In genomic region chr4:126108061-126108740, GRCm38 (mm10) we compare ENCODE assay signal across 8 mouse cellular contexts. TPM values are rescaled to one million over a fixed set of nuclear protein-coding genes. Genes with fewer than 3 reads are reported as not detected.
DNase-seq lines count a peak whose midpoint lies in the region; ATAC-seq and TF ChIP-seq lines count a peak whose summit lies in the region.

No protein-coding gene starts in this region.

- WGBS in cerebellum, adult 2 months = 27% methylated on average over 8 of the region's 8 CpGs
- WGBS in lung, postnatal 0 days = 59% methylated on average over 8 of the region's 8 CpGs
- WGBS in neural tube, embryonic 15.5 days = 61% methylated on average over 8 of the region's 8 CpGs

- H3K9me3 ChIP-seq in lung, postnatal 0 days (ENCODE audit: low read length) = no peaks in the 10 kb centered on the region
- no peaks in the 10 kb centered on the region for H3K9me3 ChIP-seq in neural tube, embryonic 15.5 days (replicated peaks)

- H3K9ac ChIP-seq in lung, postnatal 0 days (replicated peaks; ENCODE audit: low read depth) = no peak overlapping the region
- no peak overlapping the region for H3K9ac ChIP-seq in neural tube, embryonic 15.5 days (replicated peaks)

- no peak for ATAC-seq in lung, postnatal 0 days
- ATAC-seq in neural tube, embryonic 15.5 days (ENCODE audit: low FRiP score) = no peak

- peaks cover 59% of the 10 kb centered on the region for H3K4me1 ChIP-seq in cerebellum, adult 2 months (ENCODE audit: control insufficient read depth, insufficient read depth, low read length)
- peaks cover 41% of the 10 kb centered on the region; the same call in 1 of the 2 replicates for H3K4me1 ChIP-seq in lung, postnatal 0 days (ENCODE audit: insufficient read depth, low read depth, low read length)
- peaks cover 82% of the 10 kb centered on the region for H3K4me1 ChIP-seq in neural tube, embryonic 15.5 days

- TF ChIP-seq CTCF in cerebellum, adult 2 months (IDR thresholded peaks at IDR 0.05; ENCODE audit: borderline replicate concordance, insufficient read depth, low read depth, low read length) = no peak
- no peak for TF ChIP-seq CTCF in lung, postnatal 0 days (IDR thresholded peaks at IDR 0.05)

- H3K4me3 ChIP-seq in cerebellum, adult 2 months (replicated peaks; ENCODE audit: insufficient read depth, low read depth, low read length) = no peak overlapping the region
- H3K4me3 ChIP-seq in lung, postnatal 0 days (ENCODE audit: low read depth, low read length) = no peak overlapping the region
- no peak overlapping the region for H3K4me3 ChIP-seq in neural tube, embryonic 15.5 days (replicated peaks)

- DNase-seq in cerebellum, adult 2 months = peak in 1 of 2 experiments; percentile 21
- no peak for DNase-seq in cerebellum, postnatal 14 days
- no peak for DNase-seq in lung, postnatal 0 days (ENCODE audit: low spot score)
- no peak for DNase-seq in lung, postnatal 14 days
- peak; percentile 87 for DNase-seq in kidney, adult 18-20 months
- no peak for DNase-seq in frontal cortex, postnatal 36 days (ENCODE audit: low spot score in 2 of 2)
- no peak for DNase-seq in natural killer cell, adult 2 months (ENCODE audit: low spot score in 2 of 2)

- H3K27ac ChIP-seq in cerebellum, adult 2 months (ENCODE audit: insufficient read depth, low read length) = peak overlapping the region; percentile 49
- H3K27ac ChIP-seq in lung, postnatal 0 days (ENCODE audit: low read length) = 0 out of 2 replicates have a peak overlapping the region, but pooled peaks have one; percentile 7
- peak overlapping the region; percentile 60 for H3K27ac ChIP-seq in neural tube, embryonic 15.5 days (replicated peaks)

- TF ChIP-seq POLR2A in cerebellum, adult 2 months (IDR thresholded peaks at IDR 0.05; ENCODE audit: borderline replicate concordance, insufficient read depth, low read length) = no peak

- H3K4me2 ChIP-seq in lung, postnatal 0 days (replicated peaks; ENCODE audit: low read depth, low read length) = no peak overlapping the region
- H3K4me2 ChIP-seq in neural tube, embryonic 15.5 days = no peak overlapping the region

- TF ChIP-seq EP300 in lung, postnatal 0 days (IDR thresholded peaks at IDR 0.05) = no peak

- no peaks in the 10 kb centered on the region for H3K27me3 ChIP-seq in cerebellum, adult 2 months (ENCODE audit: control insufficient read depth, insufficient read depth, low read length)
- no peaks in the 10 kb centered on the region for H3K27me3 ChIP-seq in lung, postnatal 0 days (replicated peaks; ENCODE audit: insufficient read depth, low read length)
- H3K27me3 ChIP-seq in neural tube, embryonic 15.5 days (replicated peaks) = no peaks in the 10 kb centered on the region

- H3K36me3 ChIP-seq in lung, postnatal 0 days (ENCODE audit: insufficient read depth, low read length) = no peaks in the 10 kb centered on the region
- H3K36me3 ChIP-seq in neural tube, embryonic 15.5 days = no peaks in the 10 kb centered on the region

RNA-seq across cellular contexts. Expression of gene Stk40, which starts 4.4 kb away (rescaled TPM):
- polyA plus RNA-seq in cerebellum, adult 2 months (2012; rRNA removed) = 23.3 and 24.9 TPM in 2 replicates
- 26.7 and 30.6 TPM in 2 replicates for polyA plus RNA-seq in lung, postnatal 0 days (2015; fragmentation: Nextera tagmentation; extraction: Ambion mirVana)
- 28.1 and 29.9 TPM in 2 replicates for polyA plus RNA-seq in neural tube, embryonic 15.5 days (2015; fragmentation: Nextera tagmentation; extraction: Ambion mirVana)

RNA-seq across cellular contexts. Expression of gene Lsm10, which starts 11.8 kb away (rescaled TPM):
- 21.4 and 28.8 TPM in 2 replicates for polyA plus RNA-seq in cerebellum, adult 2 months (2012; rRNA removed)
- 62.2 and 64.1 TPM in 2 replicates for polyA plus RNA-seq in lung, postnatal 0 days (2015; fragmentation: Nextera tagmentation; extraction: Ambion mirVana)
- 48.5 and 51.6 TPM in 2 replicates for polyA plus RNA-seq in neural tube, embryonic 15.5 days (2015; fragmentation: Nextera tagmentation; extraction: Ambion mirVana)

RNA-seq across cellular contexts. Expression of gene Eva1b, which starts 39.3 kb away (rescaled TPM):
- polyA plus RNA-seq in cerebellum, adult 2 months (2012; rRNA removed) = 9.0 and 9.2 TPM in 2 replicates
- 151 TPM in 2 replicates for polyA plus RNA-seq in lung, postnatal 0 days (2015; fragmentation: Nextera tagmentation; extraction: Ambion mirVana)
- 13.3 and 19.1 TPM in 2 replicates for polyA plus RNA-seq in neural tube, embryonic 15.5 days (2015; fragmentation: Nextera tagmentation; extraction: Ambion mirVana)

RNA-seq across cellular contexts. Expression of gene Oscp1, which starts 49.8 kb away (rescaled TPM):
- polyA plus RNA-seq in cerebellum, adult 2 months (2012; rRNA removed) = 12.1 and 12.8 TPM in 2 replicates
- 11.8 and 12.3 TPM in 2 replicates for polyA plus RNA-seq in lung, postnatal 0 days (2015; fragmentation: Nextera tagmentation; extraction: Ambion mirVana)
- polyA plus RNA-seq in neural tube, embryonic 15.5 days (2015; fragmentation: Nextera tagmentation; extraction: Ambion mirVana) = 37.4 and 38.3 TPM in 2 replicates

RNA-seq across cellular contexts. Expression of gene Sh3d21, which starts 55.1 kb away (rescaled TPM):
- polyA plus RNA-seq in cerebellum, adult 2 months (2012; rRNA removed) = 1.6 and 2.0 TPM in 2 replicates
- polyA plus RNA-seq in lung, postnatal 0 days (2015; fragmentation: Nextera tagmentation; extraction: Ambion mirVana) = 23.3 and 30.7 TPM in 2 replicates
- polyA plus RNA-seq in neural tube, embryonic 15.5 days (2015; fragmentation: Nextera tagmentation; extraction: Ambion mirVana) = 1.4 and 2.6 TPM in 2 replicates

Comparison
In these comparisons a context has a peak if more than half of its experiments do, and no peak if none do; other contexts are left out.
1. H3K27ac ChIP-seq: peak in every context shown above with its lines; median percentile 60 in neural tube, embryonic 15.5 days; 49 in cerebellum, adult 2 months; 7 in lung, postnatal 0 days.